Mouse (Mus musculus): ENCODE measurements around the gene Cd79b. TPM values are rescaled to one million over a fixed set of nuclear protein-coding genes. Genes with fewer than 3 reads are reported as not detected.

Cd79b gene
- polyA plus RNA-seq, 1 experiment from 2014 or later: 0.94 TPM

- no peaks in the 10 kb centered on the region for H3K9me3 ChIP-seq (replicated peaks)
- H3K27ac ChIP-seq: no peak overlapping the region
- H3K36me3 ChIP-seq: no peaks in the 10 kb centered on the region
- no peak overlapping the region for H3K4me2 ChIP-seq (replicated peaks)
- H3K9ac ChIP-seq: no peak overlapping the region
- no peak overlapping the region for H3K4me3 ChIP-seq
- no peaks in the 10 kb centered on the region for H3K27me3 ChIP-seq
- 71% methylated on average over 11 of the region's 11 CpGs for WGBS
- ATAC-seq (ENCODE audit: low FRiP score): no peak
- 0 out of 2 replicates have a peak, but pooled peaks cover 2% of the 10 kb centered on the region for H3K4me1 ChIP-seq
Measured at GRCm38 (mm10) chr11:106286987-106287386, 27.6 kb downstream of the Cd79b start.

- Histone ChIP-seq H3K9ac (no peak overlapping the region), H3K9me3 (replicated peaks) (no peaks in the 10 kb centered on the region), H3K4me3 (no peak overlapping the region), H3K4me1 (0 out of 2 replicates have a peak, but pooled peaks cover 3% of the 10 kb centered on the region), H3K36me3 (no peaks in the 10 kb centered on the region), H3K27ac (no peak overlapping the region), H3K27me3 (no peaks in the 10 kb centered on the region), H3K4me2 (replicated peaks) (no peak overlapping the region)
- 85% methylated on average over 7 of the region's 7 CpGs for WGBS
- no peak for ATAC-seq (ENCODE audit: low FRiP score)
Measured at GRCm38 (mm10) chr11:106286206-106286605, 28.4 kb downstream of the Cd79b start.

GRCm38 (mm10) chr11:106284126-106284525 lies 30.4 kb downstream of the Cd79b start:
- H3K27me3 ChIP-seq: no peaks in the 10 kb centered on the region
- no peaks in the 10 kb centered on the region for H3K9me3 ChIP-seq (replicated peaks)
- 0 out of 2 replicates have a peak, but pooled peaks cover 3% of the 10 kb centered on the region for H3K4me1 ChIP-seq
- 65% methylated on average over 8 of the region's 8 CpGs for WGBS
- H3K9ac ChIP-seq: no peak overlapping the region
- H3K36me3 ChIP-seq: no peaks in the 10 kb centered on the region
- no peak overlapping the region for H3K27ac ChIP-seq
- no peak overlapping the region for H3K4me3 ChIP-seq
- H3K4me2 ChIP-seq (replicated peaks): no peak overlapping the region
- ATAC-seq (ENCODE audit: low FRiP score): no peak

GRCm38 (mm10) chr11:106283371-106283770 lies 31.2 kb downstream of the Cd79b start:
- H3K27ac ChIP-seq: no peak overlapping the region
- ATAC-seq (ENCODE audit: low FRiP score): no peak
- H3K4me1 ChIP-seq: 0 out of 2 replicates have a peak, but pooled peaks cover 3% of the 10 kb centered on the region
- H3K27me3 ChIP-seq: no peaks in the 10 kb centered on the region
- H3K9ac ChIP-seq: no peak overlapping the region
- H3K4me2 ChIP-seq (replicated peaks): no peak overlapping the region
- no peaks in the 10 kb centered on the region for H3K9me3 ChIP-seq (replicated peaks)
- 84% methylated on average over 4 of the region's 4 CpGs for WGBS
- no peaks in the 10 kb centered on the region for H3K36me3 ChIP-seq
- H3K4me3 ChIP-seq: no peak overlapping the region

- Histone ChIP-seq H3K9me3 (replicated peaks) (no peaks in the 10 kb centered on the region), H3K4me3 (no peak overlapping the region), H3K4me2 (replicated peaks) (no peak overlapping the region), H3K9ac (no peak overlapping the region), H3K36me3 (no peaks in the 10 kb centered on the region), H3K27ac (no peak overlapping the region), H3K4me1 (0 out of 2 replicates have a peak, but pooled peaks cover 3% of the 10 kb centered on the region), H3K27me3 (peaks cover 5% of the 10 kb centered on the region; the same call in 1 of the 2 replicates)
- WGBS: 89% methylated on average over 6 of the region's 6 CpGs
- ATAC-seq (ENCODE audit: low FRiP score): no peak
Measured at GRCm38 (mm10) chr11:106282452-106282851, 32.1 kb downstream of the Cd79b start.

GRCm38 (mm10) chr11:106276454-106276853 lies 38.1 kb downstream of the Cd79b start, which contains the start of gene Tcam1:
Gene Tcam1, plus strand, starts transcription at chr11:106276672.
- peak; percentile 20; the same call in 1 of the 2 replicates for ATAC-seq (ENCODE audit: low FRiP score)
- no peak within 1 kb of the TSS for H3K9ac ChIP-seq

GRCm38 (mm10) chr11:106274971-106275411 lies 39.6 kb downstream of the Cd79b start:
- Histone ChIP-seq H3K9ac (no peak overlapping the region), H3K4me1 (peaks cover 19% of the 10 kb centered on the region), H3K4me2 (replicated peaks) (no peak overlapping the region), H3K27me3 (peaks cover 5% of the 10 kb centered on the region; the same call in 1 of the 2 replicates), H3K36me3 (no peaks in the 10 kb centered on the region), H3K9me3 (replicated peaks) (no peaks in the 10 kb centered on the region), H3K27ac (no peak overlapping the region), H3K4me3 (no peak overlapping the region)
- WGBS: 85% methylated on average over 7 of the region's 7 CpGs
- no peak for ATAC-seq (ENCODE audit: low FRiP score)

More at GRCm38 (mm10) chr11:106276454-106276853, 38.1 kb downstream of the Cd79b start, which contains the start of gene Tcam1:
- WGBS: 11% methylated on average over 25 of the region's 25 CpGs
- Histone ChIP-seq H3K4me3 (0 out of 2 replicates have a peak within 1 kb of the TSS, but pooled peaks have one; percentile 2), H3K36me3 (no peaks in the 10 kb centered on the region), H3K27me3 (peaks cover 5% of the 10 kb centered on the region; the same call in 1 of the 2 replicates), H3K9me3 (replicated peaks) (no peaks in the 10 kb centered on the region), H3K4me2 (replicated peaks) (peak within 1 kb of the TSS; percentile 41), H3K27ac (no peak within 1 kb of the TSS), H3K4me1 (peaks cover 8% of the 10 kb centered on the region)

GRCm38 (mm10) chr11:106274374-106274773 lies 40.2 kb downstream of the Cd79b start:
- 88% methylated on average over 1 of the region's 1 CpGs for WGBS
- Histone ChIP-seq H3K36me3 (no peaks in the 10 kb centered on the region), H3K27ac (no peak overlapping the region), H3K4me2 (replicated peaks) (no peak overlapping the region), H3K4me3 (no peak overlapping the region), H3K9ac (no peak overlapping the region), H3K9me3 (replicated peaks) (no peaks in the 10 kb centered on the region), H3K27me3 (peaks cover 5% of the 10 kb centered on the region; the same call in 1 of the 2 replicates), H3K4me1 (peaks cover 21% of the 10 kb centered on the region)
- no peak for ATAC-seq (ENCODE audit: low FRiP score)

- Histone ChIP-seq H3K4me3 (0 out of 2 replicates have a peak overlapping the region, but pooled peaks have one; percentile 99), H3K4me1 (peaks cover 26% of the 10 kb centered on the region), H3K27ac (no peak overlapping the region), H3K9me3 (replicated peaks) (no peaks in the 10 kb centered on the region), H3K4me2 (replicated peaks) (peak overlapping the region; percentile 77), H3K36me3 (no peaks in the 10 kb centered on the region), H3K27me3 (peaks cover 5% of the 10 kb centered on the region; the same call in 1 of the 2 replicates), H3K9ac (no peak overlapping the region)
- WGBS: 96% methylated on average over 6 of the region's 6 CpGs
- no peak for ATAC-seq (ENCODE audit: low FRiP score)
Measured at GRCm38 (mm10) chr11:106273811-106274210, 40.8 kb downstream of the Cd79b start.

- Histone ChIP-seq H3K27me3 (peaks cover 5% of the 10 kb centered on the region; the same call in 1 of the 2 replicates), H3K9ac (peak overlapping the region; percentile 57), H3K4me3 (peak overlapping the region; percentile 99), H3K4me2 (replicated peaks) (peak overlapping the region; percentile 77), H3K4me1 (peaks cover 32% of the 10 kb centered on the region), H3K27ac (peak overlapping the region; percentile 76), H3K9me3 (replicated peaks) (no peaks in the 10 kb centered on the region), H3K36me3 (no peaks in the 10 kb centered on the region)
- 18% methylated on average over 16 of the region's 16 CpGs for WGBS
- peak; percentile 30 for ATAC-seq (ENCODE audit: low FRiP score)
Measured at GRCm38 (mm10) chr11:106273311-106273684, 41.3 kb downstream of the Cd79b start.

GRCm38 (mm10) chr11:106272644-106273310 lies 41.8 kb downstream of the Cd79b start, which contains the start of gene Smarcd2:
Gene Smarcd2, minus strand, starts transcription at chr11:106272972.
- Histone ChIP-seq H3K4me3 (peak within 1 kb of the TSS; percentile 99), H3K9me3 (replicated peaks) (no peaks in the 10 kb centered on the region), H3K9ac (peak within 1 kb of the TSS; percentile 99), H3K27me3 (peaks cover 1% of the 10 kb centered on the region; the same call in 1 of the 2 replicates), H3K4me1 (peaks cover 37% of the 10 kb centered on the region), H3K4me2 (replicated peaks) (peak within 1 kb of the TSS; percentile 77), H3K27ac (peak within 1 kb of the TSS; percentile 90), H3K36me3 (no peaks in the 10 kb centered on the region)
- ATAC-seq (ENCODE audit: low FRiP score): peak; percentile 93
- WGBS: under 1% methylated on average over 71 of the region's 72 CpGs

- H3K36me3 ChIP-seq: peaks cover 5% of the 10 kb centered on the region; the same call in 1 of the 2 replicates
- WGBS: 2% methylated on average over 41 of the region's 41 CpGs
- peak; percentile 44; the same call in 1 of the 2 replicates for ATAC-seq (ENCODE audit: low FRiP score)
- peak overlapping the region; percentile 99 for H3K9ac ChIP-seq
- H3K4me2 ChIP-seq (replicated peaks): peak overlapping the region; percentile 77
- peak overlapping the region; percentile 90 for H3K27ac ChIP-seq
- H3K27me3 ChIP-seq: no peaks in the 10 kb centered on the region
- no peaks in the 10 kb centered on the region for H3K9me3 ChIP-seq (replicated peaks)
- peak overlapping the region; percentile 99 for H3K4me3 ChIP-seq
- peaks cover 44% of the 10 kb centered on the region for H3K4me1 ChIP-seq
Measured at GRCm38 (mm10) chr11:106271794-106272643, 42.5 kb downstream of the Cd79b start.

Measured in hindbrain, embryonic 12.5 days (tissue).